Mouse (Mus musculus) thymus, adult 2 months (tissue): ENCODE results near the gene Map4k5.

Experiments used
- CTCF ChIP-seq: fragments of 200-500 bp; IDR thresholded peaks from 2 replicates; pipeline ENCODE4 v1.5.1; 2012; ENCODE audit warnings: mild to moderate bottlenecking, control low read depth, low read length, moderate library complexity, borderline replicate concordance; ENCODE audit not compliant: control insufficient read depth, poor library complexity, insufficient read depth; ENCODE audit errors: extremely low read depth
- POLR2A ChIP-seq: fragments of 200-500 bp; IDR thresholded peaks from 2 replicates; pipeline ENCODE4 v1.6.1; 2012; ENCODE audit warnings: mild to moderate bottlenecking, low read length, control low read depth, moderate library complexity; ENCODE audit not compliant: control insufficient read depth, poor library complexity, insufficient read depth; ENCODE audit errors: extremely low read depth

DNA sequence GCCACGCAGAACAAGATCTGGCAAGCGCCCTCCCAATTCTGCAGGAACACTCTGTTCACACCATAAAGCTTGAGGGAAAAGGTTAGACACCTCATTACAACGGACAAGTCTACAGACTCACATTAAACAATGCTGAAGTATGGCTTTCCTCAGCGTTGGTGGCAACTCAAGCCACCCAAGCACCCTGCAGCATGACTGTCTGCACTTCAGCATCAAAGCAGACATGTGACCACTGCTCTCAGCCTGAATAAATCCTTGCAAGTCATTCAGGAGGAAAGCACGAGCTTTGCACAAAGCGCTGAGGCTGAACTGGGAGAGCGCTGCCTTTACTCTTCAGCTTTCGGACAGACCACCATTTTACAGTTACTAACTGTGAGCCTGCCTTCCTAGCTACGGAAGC is 40.7 kb downstream of the Map4k5 start:
- TF ChIP-seq CTCF (no peak), POLR2A (no peak)
